Mouse (Mus musculus) layer of hippocampus, postnatal 25 days (tissue): Measurements from ENCODE around the gene Cyp11a1. TPM values are rescaled to one million over a fixed set of nuclear protein-coding genes. Genes with fewer than 3 reads are reported as not detected.
A peak's percentile ranks its signal among the peaks of the same experiment; 100 is the strongest.

Source experiments
- DNase-seq, 2 experiments: peaks; one replicate each; pipeline ENCODE4 v3.0.0; 2022; ENCODE audit warnings: mixed read lengths in 2 of 2, low spot score in 1 of 2; ENCODE audit errors: extremely low spot score in 1 of 2
- total RNA-seq, 2 experiments: library from RNA; stranded (reverse); gene quantifications; 2 replicates each; pipeline ENCODE4 v1.2.3; 2021

Cyp11a1 gene
- total RNA-seq, 2 experiments from 2014 or later = 1.1 to 3.1 TPM

DNA sequence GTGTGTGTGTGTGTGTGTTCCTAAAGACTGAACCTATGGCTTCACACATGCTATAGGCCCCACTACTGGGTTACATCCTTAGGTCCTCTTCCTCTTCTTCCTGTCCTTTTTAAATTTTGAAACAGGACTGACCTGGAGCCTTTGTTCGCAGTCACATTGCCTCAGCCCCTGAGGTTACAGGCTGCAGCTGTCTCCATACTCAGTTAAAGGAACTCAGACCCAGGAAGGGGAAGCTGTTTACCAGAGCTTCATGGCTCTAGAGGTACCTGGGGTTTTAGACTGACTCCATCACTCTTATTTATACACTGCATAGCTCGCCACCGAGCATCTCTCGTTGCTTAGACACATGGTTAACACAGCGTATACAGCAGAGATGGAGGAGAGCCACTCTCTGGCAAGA is 34.8 kb upstream of the Cyp11a1 start:
- no peak for DNase-seq

DNA sequence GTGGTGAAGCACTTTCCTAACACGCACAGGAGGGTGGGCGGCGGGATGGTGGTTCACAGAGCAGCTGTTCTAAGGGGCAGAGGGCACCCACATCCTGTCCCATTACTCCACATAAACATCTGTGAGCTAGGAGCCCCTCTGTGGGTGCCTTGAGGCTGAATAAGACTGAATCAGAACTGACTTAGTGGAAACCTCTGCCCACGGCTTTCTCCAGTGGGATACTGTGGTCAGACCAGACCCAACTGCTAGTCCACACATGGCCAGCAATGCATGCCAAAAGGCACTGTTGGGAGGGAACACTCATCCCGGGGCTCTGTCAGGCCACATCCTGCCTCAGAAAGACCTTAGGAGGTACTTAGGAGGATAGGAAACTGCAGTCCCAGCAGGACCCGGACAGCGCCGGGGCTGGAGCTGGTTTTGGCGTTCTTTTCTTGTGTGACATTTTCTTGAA is 34.0 kb upstream of the Cyp11a1 start:
- no peak for DNase-seq

DNA sequence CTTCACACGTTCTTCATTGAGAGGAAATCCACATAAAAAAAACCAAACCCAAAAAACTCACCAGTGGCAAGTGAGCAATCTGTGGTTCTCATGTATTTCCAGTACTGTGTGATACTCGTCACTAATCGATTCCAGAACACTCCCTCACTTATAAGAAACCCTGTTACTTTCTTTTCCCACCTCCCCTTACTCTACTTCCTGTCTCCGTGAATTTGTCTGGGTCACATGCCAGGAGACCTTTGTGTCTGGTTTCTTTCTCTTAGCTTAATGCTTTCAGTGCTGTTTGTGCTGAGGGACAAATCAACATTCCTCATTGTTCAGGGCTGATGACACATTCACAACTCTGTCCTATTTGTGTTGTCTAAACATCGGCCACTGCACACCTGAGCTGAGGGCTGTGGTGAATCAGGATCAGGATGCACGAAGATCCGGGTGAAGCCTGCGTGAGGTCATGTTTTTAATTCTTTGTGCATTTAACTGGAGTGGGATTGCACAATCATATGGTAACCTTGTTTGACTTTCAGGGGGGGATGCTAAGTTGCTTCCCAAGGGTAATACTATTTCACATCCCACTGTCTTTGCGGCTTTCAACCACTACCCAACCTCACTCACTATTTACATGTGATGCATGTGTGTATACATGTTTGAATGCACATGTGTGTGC is 33.3 kb upstream of the Cyp11a1 start:
- no peak for DNase-seq

DNA sequence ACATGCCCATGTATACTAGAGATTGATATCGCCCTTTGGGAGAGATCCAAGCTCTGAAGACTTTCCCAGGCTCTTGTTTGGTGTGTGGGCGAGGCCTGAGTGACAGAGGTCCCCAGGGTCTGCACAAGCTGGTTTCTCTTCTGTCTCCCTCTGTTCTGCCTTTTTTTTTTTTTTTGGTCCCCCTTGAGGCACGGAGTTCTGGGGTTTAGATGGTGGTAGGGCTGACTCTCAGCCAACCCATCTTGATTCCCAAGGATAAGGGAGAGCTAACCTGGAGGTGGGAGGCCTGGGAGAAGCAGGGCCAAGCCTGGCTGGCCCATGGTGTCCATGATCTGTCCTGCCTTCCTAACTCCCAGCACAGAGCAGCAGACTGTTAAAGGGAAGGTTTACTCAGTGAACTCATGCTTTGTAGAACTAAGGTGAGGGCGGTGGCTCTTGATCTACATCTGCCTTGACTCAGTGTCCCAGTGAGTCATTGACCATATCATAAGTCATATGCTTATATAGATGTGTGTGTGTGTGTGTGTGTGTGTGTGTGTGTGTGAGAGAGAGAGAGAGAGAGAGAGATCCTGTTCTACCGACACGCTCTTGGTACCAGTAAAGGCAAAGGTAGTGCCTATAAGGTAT is 32.7 kb upstream of the Cyp11a1 start:
- no peak for DNase-seq

GRCm38 (mm10) chr9:57974221-57974620 is 32.0 kb upstream of the Cyp11a1 start:
- no peak for DNase-seq

DNA sequence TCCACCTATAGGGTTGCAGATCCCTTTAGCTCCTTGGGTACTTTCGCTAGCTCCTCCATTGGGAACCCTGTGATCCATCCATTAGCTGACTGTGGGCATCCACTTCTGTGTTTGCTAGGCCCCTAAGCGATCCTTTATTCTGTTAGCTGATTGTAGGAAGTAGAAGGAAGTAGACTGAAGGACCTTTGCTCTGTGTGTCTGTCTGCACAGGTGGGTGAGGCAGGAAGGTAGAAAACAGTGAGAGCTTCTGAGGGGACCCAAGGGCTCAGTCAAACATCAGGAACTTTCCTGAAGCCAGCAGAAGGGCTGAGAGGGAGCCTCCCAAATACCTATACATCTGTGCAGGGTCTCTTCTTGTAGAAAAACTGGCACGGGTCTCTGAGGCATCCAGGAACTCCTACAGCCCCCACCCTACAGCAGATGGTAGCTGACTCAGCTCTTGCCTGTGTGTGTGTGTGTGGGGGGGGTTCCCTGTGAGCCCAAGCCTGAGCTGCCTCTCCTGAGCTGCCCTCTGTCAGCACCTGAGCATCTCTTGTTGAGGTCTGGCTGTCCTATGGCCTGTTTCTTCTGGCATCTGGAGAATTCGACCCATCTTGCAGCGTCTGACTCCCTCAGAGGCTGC is 30.9 kb upstream of the Cyp11a1 start:
- no peak for DNase-seq

DNA sequence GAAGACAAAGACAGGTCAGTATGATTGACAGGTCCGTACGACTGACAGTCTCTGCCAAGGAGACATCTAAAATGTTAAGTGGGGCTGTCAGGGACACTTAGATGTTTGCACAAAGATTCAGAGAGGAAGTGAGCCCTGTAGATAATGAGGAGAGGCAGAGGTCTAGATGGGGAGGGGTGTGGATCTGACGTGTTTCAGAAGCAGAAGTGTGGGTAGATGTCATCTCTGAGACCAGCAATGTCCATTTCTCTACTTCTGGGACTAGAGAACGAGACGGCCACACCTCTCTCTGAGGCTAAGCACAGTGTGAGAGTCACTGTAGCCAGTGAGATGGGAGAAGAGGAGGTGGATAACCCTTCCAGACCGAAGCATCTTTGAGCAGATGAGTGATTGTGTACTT is 28.2 kb upstream of the Cyp11a1 start:
- no peak for DNase-seq

DNA sequence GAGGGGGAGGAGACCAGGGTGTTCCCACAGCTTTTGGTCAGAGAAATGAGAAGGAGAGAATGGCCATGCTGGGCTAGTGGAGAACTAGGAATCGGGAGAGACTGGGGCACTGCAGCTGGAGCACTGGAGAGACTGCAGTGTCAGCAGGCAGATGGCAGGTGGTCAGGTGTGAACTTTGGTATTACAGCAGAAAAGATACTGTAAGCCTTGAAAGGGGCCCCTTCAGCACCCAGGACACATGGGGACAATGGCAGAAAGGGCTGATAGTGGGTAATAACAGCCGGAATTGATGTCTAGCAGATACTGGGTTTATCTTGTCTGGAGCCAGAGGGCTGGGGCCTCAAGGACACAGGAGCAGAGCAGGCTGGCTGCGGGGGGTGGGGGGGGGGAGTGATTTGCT is 27.4 kb upstream of the Cyp11a1 start:
- DNase-seq = no peak

- DNase-seq = no peak
These were observed 25.6 kb upstream of the Cyp11a1 start for GRCm38 (mm10) chr9:57980570-57980969.

DNA sequence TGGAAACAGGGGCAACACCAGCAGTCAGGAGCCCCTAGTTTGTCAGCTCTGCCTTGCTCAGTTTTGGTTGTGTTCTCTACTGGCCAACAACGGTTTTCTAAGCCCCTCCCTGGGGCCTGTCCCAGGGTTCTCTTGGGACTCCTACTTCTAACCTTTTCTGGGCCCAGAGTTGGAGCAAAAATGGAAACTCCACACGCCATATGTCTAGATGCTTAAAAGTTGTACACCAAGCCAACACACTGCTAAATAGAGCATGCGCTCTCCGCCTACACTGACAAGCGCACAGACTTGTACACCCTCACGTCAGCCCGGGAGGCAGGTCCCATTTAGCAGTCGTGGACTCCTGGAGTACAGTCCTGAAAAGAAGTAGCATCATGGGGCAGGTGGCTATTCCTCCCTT is 20.9 kb upstream of the Cyp11a1 start:
- no peak for DNase-seq

DNA sequence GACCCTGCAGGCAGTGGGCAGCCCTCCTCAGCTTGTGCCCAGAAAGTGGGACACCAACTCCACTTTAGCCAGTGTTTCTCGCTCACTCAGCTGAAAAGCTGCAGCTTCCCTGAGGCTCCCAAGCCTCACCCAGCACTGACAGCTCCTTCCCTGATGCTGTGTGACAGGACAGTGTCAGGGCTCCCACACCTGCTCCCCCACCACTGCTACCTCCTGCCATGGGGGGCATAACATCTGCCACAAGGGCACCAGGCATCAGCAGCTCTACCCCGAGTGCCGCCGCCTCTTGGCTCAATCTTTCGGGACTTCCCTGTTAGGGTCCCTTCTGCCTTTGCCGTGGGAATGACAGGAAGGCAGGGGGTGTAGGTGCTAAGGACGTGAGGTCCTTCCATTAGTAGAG is 19.9 kb upstream of the Cyp11a1 start:
- no peak for DNase-seq

GRCm38 (mm10) chr9:57988098-57988497 is 18.1 kb upstream of the Cyp11a1 start:
- DNase-seq = no peak

GRCm38 (mm10) chr9:57989309-57989708 is 16.9 kb upstream of the Cyp11a1 start:
- no peak for DNase-seq

GRCm38 (mm10) chr9:57990438-57991110 is 15.6 kb upstream of the Cyp11a1 start:
- DNase-seq = peak in 1 of 2 experiments; percentile 36

- DNase-seq = no peak
These were observed 14.2 kb upstream of the Cyp11a1 start for GRCm38 (mm10) chr9:57992060-57992459.

GRCm38 (mm10) chr9:57992781-57993591 is 13.2 kb upstream of the Cyp11a1 start:
- no peak for DNase-seq

DNA sequence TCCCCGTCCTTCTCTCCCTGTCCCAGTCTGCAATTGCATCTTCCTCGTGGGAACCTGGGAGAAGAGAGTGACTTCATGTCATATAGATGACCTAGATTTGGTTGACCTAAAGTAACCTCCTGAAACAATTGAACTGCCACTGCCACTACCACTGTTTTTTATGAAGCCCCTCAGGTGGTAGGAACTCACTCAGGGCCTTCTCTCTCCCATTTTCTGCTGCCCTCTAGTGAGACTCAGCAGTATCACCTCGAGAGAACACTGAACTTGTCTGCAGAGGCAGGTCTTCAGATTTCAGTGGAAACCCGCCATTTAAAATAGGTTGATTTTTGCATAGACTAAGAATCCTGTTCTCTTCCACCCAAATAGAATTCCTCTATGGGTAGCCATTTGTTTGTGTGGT is 10.9 kb upstream of the Cyp11a1 start:
- peak in 1 of 2 experiments; percentile 37 for DNase-seq

- DNase-seq = no peak
These were observed 8.6 kb upstream of the Cyp11a1 start for GRCm38 (mm10) chr9:57997511-57998031.

DNA sequence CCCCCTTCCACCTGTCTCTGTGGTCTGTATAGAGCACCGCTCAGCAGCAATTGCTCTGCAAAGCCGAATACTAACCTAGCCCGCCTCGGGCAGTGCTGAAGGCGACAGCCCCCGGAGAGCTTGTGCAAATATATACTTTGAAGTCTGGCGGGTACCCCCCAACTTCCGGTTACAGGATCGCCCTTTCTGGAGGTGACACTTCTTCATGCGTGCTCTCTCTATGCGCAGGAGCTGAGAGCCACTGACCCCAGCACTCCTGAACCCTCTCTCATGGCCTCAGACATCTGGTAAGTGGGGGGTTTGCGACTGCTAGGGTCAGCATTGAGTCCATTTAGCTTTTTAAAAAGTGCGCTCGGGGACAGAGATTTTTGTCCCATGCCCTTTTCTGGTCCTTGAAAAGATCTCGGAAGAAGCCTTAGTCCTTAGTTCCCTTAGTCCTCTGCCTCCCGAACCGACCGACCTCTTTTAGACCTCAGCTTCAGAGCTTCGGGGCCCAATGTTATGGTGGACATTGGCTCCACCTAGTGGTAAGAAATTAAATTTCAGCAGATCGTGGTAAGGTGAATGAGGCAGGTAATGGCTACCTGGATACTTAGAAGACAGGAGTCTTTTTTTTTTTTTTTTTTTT is 8.1 kb upstream of the Cyp11a1 start:
- peak in 1 of 2 experiments; percentile 41 for DNase-seq

GRCm38 (mm10) chr9:57998685-57999084 is 7.5 kb upstream of the Cyp11a1 start:
- no peak for DNase-seq
